ENCODE assay signal across 26 mouse cellular contexts in the genomic region with DNA sequence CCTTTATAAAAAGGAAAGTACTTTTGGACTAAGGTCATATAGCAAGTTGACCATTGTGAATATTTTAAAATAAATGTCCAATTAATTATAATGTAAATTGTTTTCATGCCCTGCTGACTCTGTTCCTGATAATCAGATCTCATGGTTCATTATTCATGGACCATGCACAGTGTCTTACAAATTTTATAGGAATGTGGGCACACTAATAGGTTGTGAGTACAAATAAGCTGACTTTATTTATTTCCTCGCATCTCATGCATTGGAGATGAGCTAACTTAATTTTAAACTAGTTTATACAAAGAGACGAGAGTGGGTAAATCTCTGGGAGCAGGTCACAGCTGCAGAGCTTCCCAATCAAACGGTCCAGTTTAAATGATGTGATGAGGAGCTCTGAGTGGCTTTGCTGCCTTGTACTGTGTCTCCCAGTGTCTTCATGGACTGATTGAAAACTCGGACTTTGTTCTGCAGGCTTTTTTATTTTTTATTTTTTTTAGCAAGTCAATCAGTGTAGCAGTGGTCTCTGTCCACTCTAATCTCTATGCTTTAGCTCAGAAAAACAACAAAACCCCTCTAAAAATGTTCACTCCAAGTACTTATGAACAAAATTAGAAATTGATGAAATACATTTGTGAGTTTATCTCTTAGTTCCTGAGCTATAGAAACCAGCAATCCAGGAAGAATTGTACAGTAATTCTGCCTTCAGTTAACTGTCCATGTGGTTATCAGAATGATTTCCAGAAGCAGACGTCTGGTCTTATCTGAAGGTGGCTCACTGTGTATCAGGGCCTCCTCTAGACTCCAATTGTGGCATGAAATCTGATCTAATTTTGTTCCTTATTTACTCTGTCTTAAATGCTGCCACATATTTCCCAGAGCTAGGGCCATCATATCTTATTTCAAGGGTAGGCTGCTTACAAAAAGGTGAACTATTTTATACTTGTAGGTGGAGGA.
DNase-seq lines count a peak whose midpoint lies in the region; ATAC-seq and TF ChIP-seq lines count a peak whose summit lies in the region.
"Had no signal": no experiment of that assay in that cellular context is flagged by ENCODE, and none has a peak within 500 bp of the region (broad histone marks: within the 10 kb centered on the region; RNA-seq: fewer than 3 reads in every experiment).

No protein-coding gene starts in this region.

- no peaks in the 10 kb centered on the region for H3K27me3 ChIP-seq in midbrain, embryonic 11.5 days (ENCODE audit: control insufficient read depth, insufficient read depth, low read length)
- no peaks in the 10 kb centered on the region for H3K27me3 ChIP-seq in midbrain, embryonic 10.5 days (ENCODE audit: low read depth, poor library complexity, severe bottlenecking)
- H3K27me3 ChIP-seq in MEL (ENCODE audit: control insufficient read depth in 1 of 2, insufficient read depth in 2 of 2, low read length in 2 of 2) = no peaks in the 10 kb centered on the region
- H3K27me3 ChIP-seq: embryonic facial prominence, embryonic 15.5 days; heart, embryonic 13.5 days; liver, embryonic 15.5 days; lung, embryonic 15.5 days had no signal

- intact Hi-C loops in left cerebral cortex, adult 2 months (cut with DNase I) = no loop called here

- no peaks in the 10 kb centered on the region for H3K4me1 ChIP-seq in midbrain, embryonic 11.5 days (ENCODE audit: control insufficient read depth, insufficient read depth, low read length)
- peaks cover 14% of the 10 kb centered on the region for H3K4me1 ChIP-seq in midbrain, embryonic 10.5 days
- peaks cover 10 to 19% of the 10 kb centered on the region in 2 experiments for H3K4me1 ChIP-seq in MEL (ENCODE audit: control insufficient read depth in 1 of 2, insufficient read depth in 2 of 2, low read length in 2 of 2)
- H3K4me1 ChIP-seq: embryonic facial prominence, embryonic 15.5 days; heart, embryonic 13.5 days; liver, embryonic 15.5 days; lung, embryonic 15.5 days had no signal

- no peaks in the 10 kb centered on the region for H3K79me2 ChIP-seq in MEL (ENCODE audit: control insufficient read depth, insufficient read depth, low read length, poor library complexity)

- TF ChIP-seq EP300 in MEL (IDR thresholded peaks at IDR 0.05; ENCODE audit: low read depth in 1 of 2, low read length in 2 of 2) = peak; percentile 98

- peak; percentile 5 for DNase-seq in embryo, embryonic 11 days
- no peak for DNase-seq in embryo, embryonic 10 days (ENCODE audit: low spot score)
- no peak for DNase-seq in midbrain, embryonic 11.5 days (ENCODE audit: low spot score, missing footprints)
- no peak for DNase-seq in midbrain, embryonic 10.5 days (ENCODE audit: low spot score)
- DNase-seq in MEL (ENCODE audit: low read depth, low spot score) = peak; percentile 79
- DNase-seq in mesoderm, embryonic 11.5 days (ENCODE audit: low read depth, low spot score) = peak; percentile 11
- no peak for DNase-seq in layer of hippocampus, postnatal 10 days (ENCODE audit: low spot score in 2 of 2)
- no peak for DNase-seq in left cerebral cortex, adult 2 months (ENCODE audit: extremely low spot score in 1 of 2, low spot score in 2 of 2)
- DNase-seq: adrenal gland, postnatal 36 days; cerebellum, adult 11-12 months; cerebellum, postnatal 10 days; gastrocnemius, postnatal 36 days; heart, adult 2 months; heart, postnatal 14 days; kidney, postnatal 25 days; lung, postnatal 4 days; thymus, adult 18-20 months; thymus, postnatal 36 days had no signal

- no peak overlapping the region for H3K27ac ChIP-seq in midbrain, embryonic 11.5 days (ENCODE audit: low read depth, low read length)
- no peak overlapping the region for H3K27ac ChIP-seq in midbrain, embryonic 10.5 days (replicated peaks)
- H3K27ac ChIP-seq in MEL (ENCODE audit: control insufficient read depth, low read depth, low read length) = peak overlapping the region; percentile 91
- H3K27ac ChIP-seq in left cerebral cortex, adult 2 months = no peak overlapping the region
- H3K27ac ChIP-seq: embryonic facial prominence, embryonic 15.5 days; heart, adult 2 months; heart, embryonic 13.5 days; layer of hippocampus, adult 2 months; liver, embryonic 15.5 days; lung, embryonic 15.5 days had no signal

- no peak overlapping the region for H3K4me3 ChIP-seq in midbrain, embryonic 11.5 days (ENCODE audit: low read depth, low read length)
- H3K4me3 ChIP-seq in midbrain, embryonic 10.5 days = no peak overlapping the region
- H3K4me3 ChIP-seq in MEL (ENCODE audit: control insufficient read depth in 1 of 2, insufficient read depth in 1 of 2, low read depth in 2 of 2, low read length in 2 of 2) = peak overlapping the region in 1 of 2 experiments; percentile 38; a peak in 2 of 4 replicates
- H3K4me3 ChIP-seq in left cerebral cortex, adult 2 months = no peak overlapping the region
- H3K4me3 ChIP-seq: embryonic facial prominence, embryonic 15.5 days; heart, adult 2 months; heart, embryonic 13.5 days; layer of hippocampus, adult 2 months; liver, embryonic 15.5 days; lung, embryonic 15.5 days; myocyte had no signal

- WGBS in midbrain, embryonic 11.5 days = 48% methylated on average over 5 of the region's 5 CpGs
- 57% methylated on average over 5 of the region's 5 CpGs for WGBS in midbrain, embryonic 10.5 days

- no peak overlapping the region for H3K9ac ChIP-seq in midbrain, embryonic 11.5 days (ENCODE audit: low read length)
- peak overlapping the region; percentile 12; the same call in 1 of the 2 replicates for H3K9ac ChIP-seq in MEL (ENCODE audit: control insufficient read depth, low read depth, low read length, poor library complexity, severe bottlenecking)
- H3K9ac ChIP-seq: embryonic facial prominence, embryonic 15.5 days; heart, embryonic 13.5 days; liver, embryonic 15.5 days; lung, embryonic 15.5 days had no signal

- H3K4me2 ChIP-seq in midbrain, embryonic 11.5 days = no peak overlapping the region
- H3K4me2 ChIP-seq: embryonic facial prominence, embryonic 15.5 days; heart, embryonic 13.5 days; liver, embryonic 15.5 days; lung, embryonic 15.5 days had no signal

- peak; percentile 68; the same call in 1 of the 2 replicates for ATAC-seq in midbrain, embryonic 11.5 days (ENCODE audit: low FRiP score)
- ATAC-seq: intestine, postnatal 0 days; Patski had no signal

- TF ChIP-seq CTCF in MEL (IDR thresholded peaks at IDR 0.05 in 2 of 3, conservative IDR thresholded peaks at IDR 0.05 in 1 of 3; ENCODE audit: control insufficient read depth in 1 of 3, insufficient read depth in 1 of 3, low read depth in 2 of 3, low read length in 3 of 3, poor library complexity in 1 of 3, severe bottlenecking in 1 of 3) = no peak
- no peak for TF ChIP-seq CTCF in left cerebral cortex, adult 2 months (IDR thresholded peaks at IDR 0.05)

- no peaks in the 10 kb centered on the region for H3K9me3 ChIP-seq in midbrain, embryonic 11.5 days (ENCODE audit: control insufficient read depth, low read length)
- no peaks in the 10 kb centered on the region for H3K9me3 ChIP-seq in midbrain, embryonic 10.5 days (replicated peaks)
- H3K9me3 ChIP-seq in MEL (replicated peaks; ENCODE audit: insufficient read depth, low read length) = no peaks in the 10 kb centered on the region
- H3K9me3 ChIP-seq: embryonic facial prominence, embryonic 15.5 days; heart, embryonic 13.5 days; liver, embryonic 15.5 days; lung, embryonic 15.5 days had no signal

- no peaks in the 10 kb centered on the region for H3K36me3 ChIP-seq in midbrain, embryonic 11.5 days (ENCODE audit: control insufficient read depth, insufficient read depth, low read length)
- no peaks in the 10 kb centered on the region for H3K36me3 ChIP-seq in midbrain, embryonic 10.5 days
- H3K36me3 ChIP-seq in MEL (ENCODE audit: control insufficient read depth in 1 of 2, insufficient read depth in 2 of 2, low read length in 2 of 2) = peaks cover 0 to 27% of the 10 kb centered on the region in 2 experiments; a peak in 2 of 4 replicates
- H3K36me3 ChIP-seq: embryonic facial prominence, embryonic 15.5 days; heart, embryonic 13.5 days; liver, embryonic 15.5 days; lung, embryonic 15.5 days had no signal

- no peak for TF ChIP-seq POLR2A in MEL (IDR thresholded peaks at IDR 0.05; ENCODE audit: control insufficient read depth in 1 of 2, insufficient read depth in 1 of 2, low read depth in 1 of 2, low read length in 2 of 2, poor library complexity in 1 of 2)

- TF ChIP-seq RAD21 in MEL (IDR thresholded peaks at IDR 0.05; ENCODE audit: low read depth, low read length) = no peak; the same call in 1 of the 2 replicates

TF ChIP-seq in MEL, 35 proteins besides CTCF, POLR2A, EP300 and RAD21 (continues in another document):
- TF ChIP-seq ELF1 (IDR thresholded peaks at IDR 0.05; ENCODE audit: low read depth, low read length) (0 out of 2 replicates have a peak, but pooled peaks have one; percentile 55), MAX (IDR thresholded peaks at IDR 0.05; ENCODE audit: low read length) (peak; percentile 73), MEF2A (IDR thresholded peaks at IDR 0.05; ENCODE audit: extremely low read depth, insufficient replicate concordance, low read depth, low read length, poor library complexity, severe bottlenecking) (peak; percentile 74; the same call in 1 of the 2 replicates), MYC (IDR thresholded peaks at IDR 0.05; ENCODE audit: low read depth, low read length) (peak; percentile 78), ETS1 (IDR thresholded peaks at IDR 0.05; ENCODE audit: low read depth, low read length) (peak; percentile 92), ZC3H11A (IDR thresholded peaks at IDR 0.05; ENCODE audit: low read depth, low read length) (0 out of 2 replicates have a peak, but pooled peaks have one; percentile 6), UBTF (IDR thresholded peaks at IDR 0.05; ENCODE audit: borderline replicate concordance, insufficient read depth, low read depth, low read length) (no peak), POLR2AphosphoS2 (IDR thresholded peaks at IDR 0.05; ENCODE audit: low read length) (no peak), TAL1 (IDR thresholded peaks at IDR 0.05; ENCODE audit: low read length) (peak; percentile 70), NRF1 (IDR thresholded peaks at IDR 0.05; ENCODE audit: insufficient read depth, low read depth, low read length, poor library complexity, severe bottlenecking) (no peak), GATA1 (IDR thresholded peaks at IDR 0.05; ENCODE audit: low read depth, low read length) (peak; percentile 96), ZKSCAN1 (IDR thresholded peaks at IDR 0.05; ENCODE audit: low read depth, low read length) (no peak), MAFK (IDR thresholded peaks at IDR 0.05; ENCODE audit: borderline replicate concordance, low read depth, low read length) (peak; percentile 76), USF1 (IDR thresholded peaks at IDR 0.05; ENCODE audit: low read depth, low read length) (no peak), SIN3A (IDR thresholded peaks at IDR 0.05; ENCODE audit: low read length) (peak; percentile 84), MXI1 (IDR thresholded peaks at IDR 0.05; ENCODE audit: low read depth, low read length) (peak; percentile 47; the same call in 1 of the 2 replicates), GABPA (IDR thresholded peaks at IDR 0.05; ENCODE audit: low read depth, low read length) (peak; percentile 44; the same call in 1 of the 2 replicates), MYB (IDR thresholded peaks at IDR 0.05; ENCODE audit: low read depth, low read length) (peak; percentile 96), NELFE (IDR thresholded peaks at IDR 0.05; ENCODE audit: low read depth, low read length) (0 out of 2 replicates have a peak, but pooled peaks have one; percentile 19)

Comparison
In these comparisons a context has a peak if more than half of its experiments do, and no peak if none do; other contexts are left out.
1. DNase-seq: peak in embryo, embryonic 11 days (single experiment), MEL (single experiment) and mesoderm, embryonic 11.5 days (single experiment); none in embryo, embryonic 10 days (single experiment), midbrain, embryonic 11.5 days (single experiment), midbrain, embryonic 10.5 days (single experiment), layer of hippocampus, postnatal 10 days (0 of 2) and left cerebral cortex, adult 2 months (0 of 2).